26 mouse cellular contexts compared by ENCODE assay signal in genomic region chr9:58125811-58126210, GRCm38 (mm10). TPM values are rescaled to one million over a fixed set of nuclear protein-coding genes. Genes with fewer than 3 reads are reported as not detected.
"Had no signal": no experiment of that assay in that cellular context is flagged by ENCODE, and none has a peak within 500 bp of the region (broad histone marks: within the 10 kb centered on the region; RNA-seq: fewer than 3 reads in every experiment).

No protein-coding gene starts in this region.

- H3K27ac ChIP-seq: limb, embryonic 13.5 days; liver, embryonic 12.5 days; liver, embryonic 15.5 days; lung, embryonic 15.5 days; midbrain, embryonic 10.5 days; midbrain, embryonic 13.5 days; neural tube, embryonic 13.5 days; stomach, postnatal 0 days had no signal

- H3K27me3 ChIP-seq: limb, embryonic 13.5 days had no signal

- H3K9ac ChIP-seq: limb, embryonic 13.5 days; liver, embryonic 12.5 days; liver, embryonic 15.5 days; lung, embryonic 15.5 days; midbrain, embryonic 13.5 days; neural tube, embryonic 13.5 days had no signal

- H3K4me1 ChIP-seq: liver, embryonic 12.5 days; liver, embryonic 15.5 days; megakaryocyte, embryonic 14.5 days had no signal

- H3K36me3 ChIP-seq: limb, embryonic 13.5 days; liver, embryonic 12.5 days; liver, embryonic 15.5 days; lung, embryonic 15.5 days; midbrain, embryonic 10.5 days; midbrain, embryonic 13.5 days; neural tube, embryonic 13.5 days had no signal

- DNase-seq: kidney, postnatal 10 days; left cerebral cortex, postnatal 4 days; liver; lung, adult 18-20 months; lung, postnatal 10 days; lung, postnatal 36 days; right cerebral cortex, adult 18-20 months; right cerebral cortex, postnatal 14 days; right cerebral cortex, postnatal 4 days; thymus, adult 2 months; thymus, postnatal 14 days; thymus, postnatal 4 days had no signal

- H3K4me3 ChIP-seq: limb, embryonic 13.5 days; liver, embryonic 12.5 days; liver, embryonic 15.5 days; lung, embryonic 15.5 days; megakaryocyte, embryonic 14.5 days; midbrain, embryonic 10.5 days; midbrain, embryonic 13.5 days; myocyte; neural tube, embryonic 13.5 days had no signal

- H3K9me3 ChIP-seq: limb, embryonic 13.5 days; liver, embryonic 12.5 days; liver, embryonic 15.5 days; lung, embryonic 15.5 days; megakaryocyte, embryonic 14.5 days; midbrain, embryonic 10.5 days; midbrain, embryonic 13.5 days; neural tube, embryonic 13.5 days had no signal

- H3K4me2 ChIP-seq: limb, embryonic 13.5 days; liver, embryonic 12.5 days; liver, embryonic 15.5 days; lung, embryonic 15.5 days; midbrain, embryonic 13.5 days; neural tube, embryonic 13.5 days had no signal

- ATAC-seq: liver, embryonic 12.5 days; midbrain, embryonic 13.5 days; midbrain, embryonic 16.5 days had no signal

RNA-seq across cellular contexts. Expression of gene Ccdc33, which starts 7.2 kb away (rescaled TPM):
- total RNA-seq: monocyte, adult 5-6 weeks; neutrophil, adult 5-6 weeks had no signal
- polyA plus RNA-seq: liver, embryonic 12.5 days; liver, embryonic 15.5 days; myocyte; stomach, embryonic 14.5 days; stomach, postnatal 0 days had no signal
